Mouse (Mus musculus) midbrain, postnatal 0 days (tissue): ENCODE results near the gene Mlf2. TPM values are rescaled to one million over a fixed set of nuclear protein-coding genes. Genes with fewer than 3 reads are reported as not detected.

Source experiments
- ATAC-seq: fragments of 200-750 bp; cut with Nextera tagmentation; 2 replicates; pipeline ENCODE4 v1.8.0; 2017; ENCODE audit warnings: moderate number of reproducible peaks, mild to moderate bottlenecking, moderate TSS enrichment, moderate library complexity; ENCODE audit not compliant: low FRiP score
- DNase-seq: peaks from one replicate; pipeline ENCODE4 v3.0.0-alpha.2; 2015; ENCODE audit warnings: low spot score
- H3K27ac ChIP-seq: fragments of 300-500 bp; sonication (generic); 2 replicates; pipeline ENCODE4 v1.5.1; 2014; ENCODE audit warnings: low read depth, mild to moderate bottlenecking, low read length, mixed read lengths
- H3K27me3 ChIP-seq: fragments of 300-500 bp; sonication (generic); 2 replicates; pipeline ENCODE4 v1.6.1; 2014; ENCODE audit warnings: low read length, control low read depth, mixed read lengths; ENCODE audit not compliant: insufficient read depth
- H3K36me3 ChIP-seq: fragments of 300-500 bp; sonication (generic); 2 replicates; pipeline ENCODE4 v1.6.1; 2014; ENCODE audit warnings: low read length, control low read depth, mixed read lengths; ENCODE audit not compliant: insufficient read depth
- H3K4me1 ChIP-seq: fragments of 300-500 bp; sonication (generic); 2 replicates; pipeline ENCODE4 v1.6.1; 2014; ENCODE audit warnings: mild to moderate bottlenecking, control low read depth, antibody characterized with exemption, low read length, mixed read lengths; ENCODE audit not compliant: insufficient read depth
- H3K4me2 ChIP-seq: fragments of 300-500 bp; sonication (generic); 2 replicates; pipeline ENCODE4 v1.6.1; 2014; ENCODE audit warnings: low read depth, mild to moderate bottlenecking, low read length, mixed read lengths; ENCODE audit not compliant: poor library complexity, severe bottlenecking
- H3K4me3 ChIP-seq: fragments of 300-500 bp; sonication (generic); 2 replicates; pipeline ENCODE4 v1.5.1; 2014; ENCODE audit warnings: low read depth, mild to moderate bottlenecking, low read length, moderate library complexity
- H3K9ac ChIP-seq: fragments of 300-500 bp; sonication (generic); replicated peaks from 2 replicates; pipeline ENCODE4 v1.6.1; 2014; ENCODE audit warnings: mild to moderate bottlenecking, low read length, moderate library complexity, mixed read lengths; ENCODE audit not compliant: poor library complexity, severe bottlenecking
- H3K9me3 ChIP-seq: fragments of 300-500 bp; sonication (generic); 2 replicates; pipeline ENCODE4 v1.6.1; 2016; ENCODE audit warnings: low read length, control low read depth
- CTCF ChIP-seq: IDR thresholded peaks from 2 replicates; pipeline ENCODE4 v1.5.1; 2016; ENCODE audit warnings: antibody characterized with exemption, mild to moderate bottlenecking
- WGBS: fragments of 180-500 bp; shearing (Covaris S2); extraction: QIAGEN DNeasy Blood & Tissue Kit; methylation state at CpG from one replicate; pipeline ENCODE4 v1.1.7; 2014; 5-methylcytosine and 5-hydroxymethylcytosine counted together
- polyA plus RNA-seq: library from polyadenylated mRNA; unstranded; fragments of >200 nt; fragmentation: Nextera tagmentation; extraction: Ambion mirVana; gene quantifications from 2 replicates; pipeline ENCODE4 v1.2.1, GENCODE M21; 2015
- total RNA-seq: library from RNA; depleted of rRNA; stranded (reverse); fragments of >200 nt; gene quantifications from 2 replicates; pipeline ENCODE4 v1.2.3, GENCODE M21; 2014; rRNA removed

Mlf2 gene
- total RNA-seq (512 and 647 TPM in 2 replicates), polyA plus RNA-seq (628 and 643 TPM in 2 replicates)

GRCm38 (mm10) chr6:124930754-124931524, at the start of gene Mlf2:
Mlf2 (plus strand) TSS chr6:124931386.
- DNase-seq, result peak; percentile 98
- Histone ChIP-seq H3K4me1 (peaks cover 7% of the 10 kb centered on the region), H3K27me3 (no peaks in the 10 kb centered on the region), H3K4me2 (peak within 1 kb of the TSS; percentile 87), H3K36me3 (peaks cover 17% of the 10 kb centered on the region), H3K9ac (peak within 1 kb of the TSS; percentile 97), H3K27ac (peak within 1 kb of the TSS; percentile 99), H3K9me3 (no peaks in the 10 kb centered on the region), H3K4me3 (peak within 1 kb of the TSS; percentile 89)
- peak; percentile 99 for TF ChIP-seq CTCF
- ATAC-seq, result peak; percentile 93
- under 1% methylated on average over 47 of the region's 64 CpGs for WGBS

GRCm38 (mm10) chr6:124881821-124882220, 49.4 kb upstream of the Mlf2 start:
- Histone ChIP-seq H3K9ac (no peak overlapping the region), H3K4me3 (no peak overlapping the region), H3K27ac (no peak overlapping the region), H3K4me1 (no peaks in the 10 kb centered on the region), H3K9me3 (no peaks in the 10 kb centered on the region), H3K27me3 (no peaks in the 10 kb centered on the region), H3K4me2 (no peak overlapping the region), H3K36me3 (no peaks in the 10 kb centered on the region)
- no peak for DNase-seq
- ATAC-seq, result no peak
- no peak for TF ChIP-seq CTCF
- 91% methylated on average over 9 of the region's 9 CpGs for WGBS

- H3K27me3 ChIP-seq, result no peaks in the 10 kb centered on the region
- H3K9me3 ChIP-seq, result no peaks in the 10 kb centered on the region
- no peak for ATAC-seq
- WGBS, result 64% methylated on average over 10 of the region's 10 CpGs
- H3K9ac ChIP-seq, result no peak overlapping the region
- TF ChIP-seq CTCF, result no peak
- DNase-seq, result no peak
- no peaks in the 10 kb centered on the region for H3K36me3 ChIP-seq
- no peak overlapping the region for H3K4me2 ChIP-seq
- H3K4me3 ChIP-seq, result no peak overlapping the region
- no peak overlapping the region for H3K27ac ChIP-seq
- no peaks in the 10 kb centered on the region for H3K4me1 ChIP-seq
These were observed 47.8 kb upstream of the Mlf2 start for GRCm38 (mm10) chr6:124883351-124883750.

GRCm38 (mm10) chr6:124884714-124885500, 46.3 kb upstream of the Mlf2 start:
- no peak for TF ChIP-seq CTCF
- no peak overlapping the region for H3K9ac ChIP-seq
- H3K27me3 ChIP-seq, result no peaks in the 10 kb centered on the region
- no peaks in the 10 kb centered on the region for H3K9me3 ChIP-seq
- no peak for ATAC-seq
- no peak for DNase-seq
- no peak overlapping the region for H3K27ac ChIP-seq
- H3K4me1 ChIP-seq, result no peaks in the 10 kb centered on the region
- H3K4me2 ChIP-seq, result no peak overlapping the region
- no peak overlapping the region for H3K4me3 ChIP-seq
- no peaks in the 10 kb centered on the region for H3K36me3 ChIP-seq
- WGBS, result 78% methylated on average over 10 of the region's 10 CpGs

GRCm38 (mm10) chr6:124885956-124886381, 45.2 kb upstream of the Mlf2 start:
- H3K27me3 ChIP-seq, result no peaks in the 10 kb centered on the region
- H3K9me3 ChIP-seq, result no peaks in the 10 kb centered on the region
- H3K27ac ChIP-seq, result no peak overlapping the region
- WGBS, result 92% methylated on average over 8 of the region's 8 CpGs
- H3K9ac ChIP-seq, result no peak overlapping the region
- no peak overlapping the region for H3K4me3 ChIP-seq
- no peak for DNase-seq
- no peak for ATAC-seq
- H3K4me2 ChIP-seq, result no peak overlapping the region
- no peak for TF ChIP-seq CTCF
- H3K36me3 ChIP-seq, result no peaks in the 10 kb centered on the region
- H3K4me1 ChIP-seq, result no peaks in the 10 kb centered on the region

- Histone ChIP-seq H3K4me2 (no peak within 1 kb of the TSS), H3K4me3 (no peak within 1 kb of the TSS), H3K27ac (no peak within 1 kb of the TSS), H3K9me3 (no peaks in the 10 kb centered on the region), H3K36me3 (no peaks in the 10 kb centered on the region), H3K27me3 (no peaks in the 10 kb centered on the region), H3K9ac (no peak within 1 kb of the TSS), H3K4me1 (no peaks in the 10 kb centered on the region)
- no peak for TF ChIP-seq CTCF
- DNase-seq (no peak), ATAC-seq (no peak)
- 86% methylated on average over 9 of the region's 9 CpGs for WGBS
These were observed 43.2 kb upstream of the Mlf2 start, which contains the start of gene Cd4 for GRCm38 (mm10) chr6:124887986-124888385. Cd4 (minus strand) TSS chr6:124888221.
